Mouse (Mus musculus) olfactory bulb, adult 2 months (tissue): ENCODE data around the gene Ucp2. TPM values are rescaled to one million over a fixed set of nuclear protein-coding genes. Genes with fewer than 3 reads are reported as not detected.

Experiments used
- H3K27ac ChIP-seq: fragments of 200-500 bp; 2 replicates; pipeline ENCODE4 v1.5.1; 2012; ENCODE audit warnings: low read depth, low read length; ENCODE audit not compliant: insufficient read depth
- H3K4me1 ChIP-seq: fragments of 200-500 bp; 2 replicates; pipeline ENCODE4 v1.6.1; 2012; ENCODE audit warnings: low read length; ENCODE audit not compliant: control insufficient read depth, insufficient read depth
- H3K4me3 ChIP-seq: fragments of 200-500 bp; 2 replicates; pipeline ENCODE4 v1.5.1; 2012; ENCODE audit warnings: mild to moderate bottlenecking, low read depth, low read length, moderate library complexity; ENCODE audit not compliant: insufficient read depth
- CTCF ChIP-seq: fragments of 200-500 bp; IDR thresholded peaks from 2 replicates; pipeline ENCODE4 v1.5.1; 2012; ENCODE audit warnings: low read depth, mild to moderate bottlenecking, low read length, moderate library complexity; ENCODE audit not compliant: insufficient read depth
- POLR2A ChIP-seq: fragments of 200-500 bp; IDR thresholded peaks from 2 replicates; pipeline ENCODE4 v1.6.1; 2012; ENCODE audit warnings: mild to moderate bottlenecking, low read depth, low read length, moderate library complexity; ENCODE audit not compliant: insufficient read depth
- WGBS: fragments of 180-500 bp; shearing (Covaris S2); methylation state at CpG from one replicate; pipeline ENCODE4 v1.1.7; 2018; 5-methylcytosine and 5-hydroxymethylcytosine counted together
- polyA plus RNA-seq: library from polyadenylated mRNA; stranded (reverse); fragments of >200 nt; gene quantifications from 2 replicates; pipeline ENCODE4 v1.2.4, GENCODE M21; 2012; ENCODE audit warnings: low replicate concordance; ENCODE audit not compliant: missing spikeins, insufficient read depth, insufficient read length

Ucp2 gene
- polyA plus RNA-seq, result 487 TPM in 1 of 2 replicates, not detected in the other

- 2% methylated on average over 27 of the region's 27 CpGs for WGBS
- Histone ChIP-seq H3K27ac (peak within 1 kb of the TSS; percentile 4; the same call in 1 of the 2 replicates), H3K4me1 (peaks cover 26% of the 10 kb centered on the region), H3K4me3 (peak within 1 kb of the TSS; percentile 36)
- TF ChIP-seq CTCF (no peak), POLR2A (no peak)
These were observed at the start of gene Ucp2 for GRCm38 (mm10) chr7:100493117-100493483. Ucp2 (plus strand) TSS chr7:100493337.

- Histone ChIP-seq H3K4me1 (no peaks in the 10 kb centered on the region), H3K4me3 (no peak overlapping the region), H3K27ac (no peak overlapping the region)
- TF ChIP-seq POLR2A (no peak), CTCF (no peak)
- 92% methylated on average over 4 of the region's 4 CpGs for WGBS
These were observed 49.4 kb upstream of the Ucp2 start for GRCm38 (mm10) chr7:100443728-100444127.

- no peak overlapping the region for H3K27ac ChIP-seq
- no peak for TF ChIP-seq CTCF
- no peak for TF ChIP-seq POLR2A
- H3K4me3 ChIP-seq, result no peak overlapping the region
- no peaks in the 10 kb centered on the region for H3K4me1 ChIP-seq
- WGBS, result 85% methylated on average over 5 of the region's 5 CpGs
These were observed 46.9 kb upstream of the Ucp2 start for GRCm38 (mm10) chr7:100446271-100446670.

- TF ChIP-seq POLR2A, result no peak
- no peak for TF ChIP-seq CTCF
- H3K4me1 ChIP-seq, result no peaks in the 10 kb centered on the region
- H3K27ac ChIP-seq, result no peak overlapping the region
- WGBS, result 95% methylated on average over 12 of the region's 12 CpGs
- H3K4me3 ChIP-seq, result no peak overlapping the region
These were observed 44.6 kb upstream of the Ucp2 start for GRCm38 (mm10) chr7:100448530-100448929.

GRCm38 (mm10) chr7:100448985-100449384 lies 44.2 kb upstream of the Ucp2 start:
- no peak overlapping the region for H3K4me3 ChIP-seq
- TF ChIP-seq POLR2A (no peak), CTCF (no peak)
- no peak overlapping the region for H3K27ac ChIP-seq
- over 99% methylated on average over 3 of the region's 3 CpGs for WGBS
- no peaks in the 10 kb centered on the region for H3K4me1 ChIP-seq

GRCm38 (mm10) chr7:100458153-100458552 lies 35.0 kb upstream of the Ucp2 start:
- TF ChIP-seq POLR2A (no peak), CTCF (no peak)
- WGBS, result 89% methylated on average over 1 of the region's 1 CpGs

GRCm38 (mm10) chr7:100459862-100460261 lies 33.3 kb upstream of the Ucp2 start:
- Histone ChIP-seq H3K4me1 (peaks cover 9% of the 10 kb centered on the region), H3K27ac (no peak overlapping the region), H3K4me3 (no peak overlapping the region)
- WGBS, result 88% methylated on average over 3 of the region's 3 CpGs
- TF ChIP-seq CTCF (no peak), POLR2A (no peak)

More at GRCm38 (mm10) chr7:100458153-100458552, 35.0 kb upstream of the Ucp2 start:
- Histone ChIP-seq H3K4me1 (peaks cover 9% of the 10 kb centered on the region), H3K27ac (no peak overlapping the region), H3K4me3 (no peak overlapping the region)

GRCm38 (mm10) chr7:100461621-100462151 lies 31.5 kb upstream of the Ucp2 start:
- TF ChIP-seq CTCF (no peak), POLR2A (no peak)
- WGBS, result 47% methylated on average over 6 of the region's 6 CpGs
- no peak overlapping the region for H3K4me3 ChIP-seq
- peak overlapping the region; percentile 42; the same call in 1 of the 2 replicates for H3K27ac ChIP-seq
- H3K4me1 ChIP-seq, result peaks cover 18% of the 10 kb centered on the region

GRCm38 (mm10) chr7:100463194-100463593 lies 29.9 kb upstream of the Ucp2 start:
- Histone ChIP-seq H3K27ac (no peak overlapping the region), H3K4me3 (no peak overlapping the region), H3K4me1 (peaks cover 18% of the 10 kb centered on the region)
- WGBS, result 91% methylated on average over 9 of the region's 9 CpGs
- TF ChIP-seq CTCF, result no peak
- TF ChIP-seq POLR2A, result no peak
